Mouse (Mus musculus): ENCODE data around the gene Sstr1. TPM values are rescaled to one million over a fixed set of nuclear protein-coding genes. Genes with fewer than 3 reads are reported as not detected.

Gene Sstr1
- polyA plus RNA-seq, 1 experiment from 2014 or later, result not detected

- H3K27ac ChIP-seq (ENCODE audit: low read depth), result no peak overlapping the region
- no peaks in the 10 kb centered on the region; the same call in none of the 2 replicates for H3K4me1 ChIP-seq (ENCODE audit: insufficient read depth)
- peak overlapping the region; percentile 52 for H3K4me2 ChIP-seq (ENCODE audit: low read depth, low read length)
- TF ChIP-seq EP300 (IDR thresholded peaks at IDR 0.05; ENCODE audit: low read depth), result no peak
- no peak for TF ChIP-seq CTCF (IDR thresholded peaks at IDR 0.05; ENCODE audit: low read depth)
- peak; percentile 20 for DNase-seq
- H3K27me3 ChIP-seq (ENCODE audit: insufficient read depth, low read length), result peaks cover 34% of the 10 kb centered on the region
- no peak for ATAC-seq
- H3K4me3 ChIP-seq (ENCODE audit: low read depth, low read length), result peak overlapping the region; percentile 13
- H3K9ac ChIP-seq (replicated peaks), result no peak overlapping the region
- WGBS (ENCODE audit: insufficient replicate concordance), result 2% methylated on average over 35 of the region's 40 CpGs
- no peaks in the 10 kb centered on the region for H3K36me3 ChIP-seq (replicated peaks; ENCODE audit: insufficient read depth, low read length)
- H3K9me3 ChIP-seq (ENCODE audit: low read length), result no peaks in the 10 kb centered on the region
Measured at GRCm38 (mm10) chr12:58213451-58214288, 2.1 kb downstream of the Sstr1 start.

GRCm38 (mm10) chr12:58214289-58215136 is 2.9 kb downstream of the Sstr1 start:
- DNase-seq, result no peak
- TF ChIP-seq EP300 (IDR thresholded peaks at IDR 0.05; ENCODE audit: low read depth) (no peak), CTCF (IDR thresholded peaks at IDR 0.05; ENCODE audit: low read depth) (no peak)
- Histone ChIP-seq H3K36me3 (replicated peaks; ENCODE audit: insufficient read depth, low read length) (no peaks in the 10 kb centered on the region), H3K9ac (replicated peaks) (no peak overlapping the region), H3K4me3 (ENCODE audit: low read depth, low read length) (peak overlapping the region; percentile 13), H3K9me3 (ENCODE audit: low read length) (no peaks in the 10 kb centered on the region), H3K4me2 (ENCODE audit: low read depth, low read length) (peak overlapping the region; percentile 52), H3K27ac (ENCODE audit: low read depth) (no peak overlapping the region), H3K27me3 (ENCODE audit: insufficient read depth, low read length) (peaks cover 34% of the 10 kb centered on the region), H3K4me1 (ENCODE audit: insufficient read depth) (no peaks in the 10 kb centered on the region; the same call in none of the 2 replicates)
- 11% methylated on average over 13 of the region's 13 CpGs for WGBS (ENCODE audit: insufficient replicate concordance)
- ATAC-seq, result no peak

GRCm38 (mm10) chr12:58216218-58216617 is 4.6 kb downstream of the Sstr1 start:
- no peak for TF ChIP-seq CTCF (IDR thresholded peaks at IDR 0.05; ENCODE audit: low read depth)
- no peak for TF ChIP-seq EP300 (IDR thresholded peaks at IDR 0.05; ENCODE audit: low read depth)
- ATAC-seq, result no peak
- no peaks in the 10 kb centered on the region for H3K9me3 ChIP-seq (ENCODE audit: low read length)
- H3K27me3 ChIP-seq (ENCODE audit: insufficient read depth, low read length), result peaks cover 28% of the 10 kb centered on the region
- no peaks in the 10 kb centered on the region; the same call in none of the 2 replicates for H3K4me1 ChIP-seq (ENCODE audit: insufficient read depth)
- H3K36me3 ChIP-seq (replicated peaks; ENCODE audit: insufficient read depth, low read length), result no peaks in the 10 kb centered on the region
- no peak for DNase-seq
- no peak overlapping the region for H3K27ac ChIP-seq (ENCODE audit: low read depth)
- H3K9ac ChIP-seq (replicated peaks), result no peak overlapping the region
- H3K4me3 ChIP-seq (ENCODE audit: low read depth, low read length), result no peak overlapping the region
- WGBS (ENCODE audit: insufficient replicate concordance), result 19% methylated on average over 2 of the region's 2 CpGs
- H3K4me2 ChIP-seq (ENCODE audit: low read depth, low read length), result no peak overlapping the region

GRCm38 (mm10) chr12:58219078-58219477 is 7.5 kb downstream of the Sstr1 start:
- TF ChIP-seq EP300 (IDR thresholded peaks at IDR 0.05; ENCODE audit: low read depth), result no peak
- no peak for TF ChIP-seq CTCF (IDR thresholded peaks at IDR 0.05; ENCODE audit: low read depth)
- H3K36me3 ChIP-seq (replicated peaks; ENCODE audit: insufficient read depth, low read length), result no peaks in the 10 kb centered on the region
- H3K4me3 ChIP-seq (ENCODE audit: low read depth, low read length), result no peak overlapping the region
- H3K27ac ChIP-seq (ENCODE audit: low read depth), result no peak overlapping the region
- WGBS (ENCODE audit: insufficient replicate concordance), result 74% methylated on average over 3 of the region's 3 CpGs
- H3K4me2 ChIP-seq (ENCODE audit: low read depth, low read length), result no peak overlapping the region
- H3K9me3 ChIP-seq (ENCODE audit: low read length), result no peaks in the 10 kb centered on the region
- no peak overlapping the region for H3K9ac ChIP-seq (replicated peaks)
- no peaks in the 10 kb centered on the region for H3K27me3 ChIP-seq (ENCODE audit: insufficient read depth, low read length)
- DNase-seq (no peak), ATAC-seq (no peak)
- no peaks in the 10 kb centered on the region for H3K4me1 ChIP-seq (ENCODE audit: insufficient read depth)

GRCm38 (mm10) chr12:58225644-58226043 is 14.1 kb downstream of the Sstr1 start:
- no peaks in the 10 kb centered on the region for H3K9me3 ChIP-seq (ENCODE audit: low read length)
- TF ChIP-seq CTCF (IDR thresholded peaks at IDR 0.05; ENCODE audit: low read depth) (no peak), EP300 (IDR thresholded peaks at IDR 0.05; ENCODE audit: low read depth) (no peak)
- H3K9ac ChIP-seq (replicated peaks), result no peak overlapping the region
- ATAC-seq (no peak), DNase-seq (no peak)
- WGBS (ENCODE audit: insufficient replicate concordance), result 84% methylated on average over 5 of the region's 5 CpGs
- H3K27ac ChIP-seq (ENCODE audit: low read depth), result no peak overlapping the region
- no peaks in the 10 kb centered on the region for H3K36me3 ChIP-seq (replicated peaks; ENCODE audit: insufficient read depth, low read length)
- H3K4me1 ChIP-seq (ENCODE audit: insufficient read depth), result no peaks in the 10 kb centered on the region
- H3K27me3 ChIP-seq (ENCODE audit: insufficient read depth, low read length), result no peaks in the 10 kb centered on the region
- no peak overlapping the region for H3K4me2 ChIP-seq (ENCODE audit: low read depth, low read length)
- no peak overlapping the region for H3K4me3 ChIP-seq (ENCODE audit: low read depth, low read length)

- DNase-seq (no peak), ATAC-seq (no peak)
- Histone ChIP-seq H3K36me3 (replicated peaks; ENCODE audit: insufficient read depth, low read length) (no peaks in the 10 kb centered on the region), H3K4me1 (ENCODE audit: insufficient read depth) (no peaks in the 10 kb centered on the region), H3K9ac (replicated peaks) (no peak overlapping the region), H3K27ac (ENCODE audit: low read depth) (no peak overlapping the region), H3K4me3 (ENCODE audit: low read depth, low read length) (no peak overlapping the region), H3K27me3 (ENCODE audit: insufficient read depth, low read length) (no peaks in the 10 kb centered on the region), H3K4me2 (ENCODE audit: low read depth, low read length) (no peak overlapping the region), H3K9me3 (ENCODE audit: low read length) (no peaks in the 10 kb centered on the region)
- 59% methylated on average over 2 of the region's 2 CpGs for WGBS (ENCODE audit: insufficient replicate concordance)
- TF ChIP-seq CTCF (IDR thresholded peaks at IDR 0.05; ENCODE audit: low read depth) (no peak), EP300 (IDR thresholded peaks at IDR 0.05; ENCODE audit: low read depth) (no peak)
Measured at GRCm38 (mm10) chr12:58232489-58232888, 20.9 kb downstream of the Sstr1 start.

Measured in liver, postnatal 0 days (tissue).